Mouse (Mus musculus) bone marrow macrophage, adult 2 months (primary cell): ENCODE measurements around the gene Adgrl3. TPM values are rescaled to one million over a fixed set of nuclear protein-coding genes. Genes with fewer than 3 reads are reported as not detected.
"Not testable (repeated sequence)": the region's sequence is repeated elsewhere in the genome, so short reads cannot be mapped to it uniquely, and the experiment has no call there.

Experiments used
- H3K27ac ChIP-seq: 2 replicates; pipeline ENCODE4 v1.5.1; 2012; ENCODE audit warnings: low read depth, low read length; ENCODE audit not compliant: insufficient read depth
- H3K4me1 ChIP-seq: 2 replicates; pipeline ENCODE4 v1.6.1; 2012; ENCODE audit warnings: low read length; ENCODE audit not compliant: control insufficient read depth, insufficient read depth
- H3K4me3 ChIP-seq: 2 replicates; pipeline ENCODE4 v1.5.1; 2012; ENCODE audit warnings: mild to moderate bottlenecking, low read length, moderate library complexity; ENCODE audit not compliant: insufficient read depth
- CTCF ChIP-seq: IDR thresholded peaks from 2 replicates; pipeline ENCODE4 v1.5.1; 2012; ENCODE audit warnings: low read depth, mild to moderate bottlenecking, low read length, moderate library complexity
- POLR2A ChIP-seq: IDR thresholded peaks from 2 replicates; pipeline ENCODE4 v1.6.1; 2012; ENCODE audit warnings: mild to moderate bottlenecking, low read depth, low read length, borderline replicate concordance
- polyA plus RNA-seq: library from polyadenylated mRNA; stranded (reverse); fragments of >200 nt; gene quantifications from 2 replicates; pipeline ENCODE4 v1.2.4, GENCODE M21; 2012; ENCODE audit not compliant: missing spikeins, insufficient read depth, insufficient read length

Adgrl3 gene
- polyA plus RNA-seq, 1 experiment: not detected

GRCm38 (mm10) chr5:81522760-81523159 is 502.8 kb downstream of the Adgrl3 start:
- Histone ChIP-seq H3K4me1 (no peaks in the 10 kb centered on the region), H3K27ac (no peak overlapping the region), H3K4me3 (no peak overlapping the region)
- no peak for TF ChIP-seq POLR2A
- no peak for TF ChIP-seq CTCF

- no peaks in the 10 kb centered on the region for H3K4me1 ChIP-seq
- no peak overlapping the region for H3K4me3 ChIP-seq
- no peak overlapping the region for H3K27ac ChIP-seq
- TF ChIP-seq POLR2A (no peak), CTCF (no peak)
Measured at GRCm38 (mm10) chr5:81524532-81524961, 504.6 kb downstream of the Adgrl3 start.

GRCm38 (mm10) chr5:81525326-81525725 is 505.4 kb downstream of the Adgrl3 start:
- Histone ChIP-seq H3K4me3 (no peak overlapping the region), H3K4me1 (no peaks in the 10 kb centered on the region), H3K27ac (no peak overlapping the region)
- TF ChIP-seq POLR2A (no peak), CTCF (no peak)

- TF ChIP-seq POLR2A (no peak), CTCF (no peak)
- Histone ChIP-seq H3K27ac (no peak overlapping the region), H3K4me3 (no peak overlapping the region), H3K4me1 (no peaks in the 10 kb centered on the region)
Measured at GRCm38 (mm10) chr5:81531639-81532038, 511.7 kb downstream of the Adgrl3 start.

- Histone ChIP-seq H3K4me3 (no peak overlapping the region), H3K27ac (no peak overlapping the region), H3K4me1 (no peaks in the 10 kb centered on the region)
- TF ChIP-seq CTCF (no peak), POLR2A (no peak)
Measured at GRCm38 (mm10) chr5:81550211-81550610, 530.3 kb downstream of the Adgrl3 start.

- H3K4me1 ChIP-seq: not testable (repeated sequence)
Measured at GRCm38 (mm10) chr5:81555149-81555548, 535.2 kb downstream of the Adgrl3 start.

GRCm38 (mm10) chr5:81556008-81556407 is 536.1 kb downstream of the Adgrl3 start:
- H3K27ac ChIP-seq: no peak overlapping the region
- TF ChIP-seq CTCF (no peak), POLR2A (no peak)
- H3K4me1 ChIP-seq: no peaks in the 10 kb centered on the region
- no peak overlapping the region for H3K4me3 ChIP-seq

More at GRCm38 (mm10) chr5:81555149-81555548, 535.2 kb downstream of the Adgrl3 start:
- not testable (repeated sequence) for H3K27ac ChIP-seq, H3K4me3 ChIP-seq

GRCm38 (mm10) chr5:81558965-81559364 is 539.0 kb downstream of the Adgrl3 start:
- Histone ChIP-seq H3K4me1 (no peaks in the 10 kb centered on the region), H3K27ac (no peak overlapping the region), H3K4me3 (no peak overlapping the region)
- TF ChIP-seq POLR2A: no peak
- TF ChIP-seq CTCF: no peak

- Histone ChIP-seq H3K27ac (no peak overlapping the region), H3K4me1 (no peaks in the 10 kb centered on the region), H3K4me3 (no peak overlapping the region)
- TF ChIP-seq CTCF (no peak), POLR2A (no peak)
Measured at GRCm38 (mm10) chr5:81564294-81564693, 544.4 kb downstream of the Adgrl3 start.

- no peak for TF ChIP-seq CTCF
- no peak for TF ChIP-seq POLR2A
- Histone ChIP-seq H3K27ac (no peak overlapping the region), H3K4me1 (no peaks in the 10 kb centered on the region), H3K4me3 (no peak overlapping the region)
Measured at GRCm38 (mm10) chr5:81566577-81566976, 546.6 kb downstream of the Adgrl3 start.

GRCm38 (mm10) chr5:81568743-81569142 is 548.8 kb downstream of the Adgrl3 start:
- no peak overlapping the region for H3K27ac ChIP-seq
- no peaks in the 10 kb centered on the region for H3K4me1 ChIP-seq
- TF ChIP-seq POLR2A (no peak), CTCF (no peak)
- no peak overlapping the region for H3K4me3 ChIP-seq

GRCm38 (mm10) chr5:81582886-81583285 is 562.9 kb downstream of the Adgrl3 start:
- Histone ChIP-seq H3K4me3 (no peak overlapping the region), H3K27ac (no peak overlapping the region), H3K4me1 (no peaks in the 10 kb centered on the region)
- TF ChIP-seq CTCF (no peak), POLR2A (no peak)
